Mouse (Mus musculus) hindbrain, embryonic 11.5 days (tissue): ENCODE results near the gene Gas2l3. TPM values are rescaled to one million over a fixed set of nuclear protein-coding genes. Genes with fewer than 3 reads are reported as not detected.

Experiments
- ATAC-seq: fragments of 200-750 bp; cut with Nextera tagmentation; 2 replicates; pipeline ENCODE4 v1.8.0; 2017; ENCODE audit warnings: mild to moderate bottlenecking, moderate TSS enrichment, moderate library complexity; ENCODE audit not compliant: low FRiP score
- DNase-seq: peaks from one replicate; pipeline ENCODE4 v3.0.0-alpha.2; 2015; ENCODE audit warnings: low spot score
- H3K27ac ChIP-seq: fragments of 300-500 bp; sonication (generic); 2 replicates; pipeline ENCODE4 v1.5.1; 2014; ENCODE audit warnings: mild to moderate bottlenecking, low read depth, low read length
- H3K27me3 ChIP-seq: fragments of 300-500 bp; sonication (generic); 2 replicates; pipeline ENCODE4 v1.6.1; 2014; ENCODE audit warnings: mild to moderate bottlenecking, low read length, moderate library complexity, mixed read lengths; ENCODE audit not compliant: control insufficient read depth, insufficient read depth
- H3K36me3 ChIP-seq: fragments of 300-500 bp; sonication (generic); 2 replicates; pipeline ENCODE4 v1.6.1; 2014; ENCODE audit warnings: mild to moderate bottlenecking, low read length, moderate library complexity, mixed read lengths; ENCODE audit not compliant: control insufficient read depth, insufficient read depth
- H3K4me1 ChIP-seq: fragments of 300-500 bp; sonication (generic); replicated peaks from 2 replicates; pipeline ENCODE4 v1.6.1; 2014; ENCODE audit warnings: low read length, mixed read lengths; ENCODE audit not compliant: control insufficient read depth, insufficient read depth
- H3K4me2 ChIP-seq: fragments of 300-500 bp; sonication (generic); replicated peaks from 2 replicates; pipeline ENCODE4 v1.6.1; 2014; ENCODE audit warnings: mild to moderate bottlenecking, low read depth, low read length
- H3K4me3 ChIP-seq: fragments of 300-500 bp; sonication (generic); 2 replicates; pipeline ENCODE4 v1.5.1; 2014; ENCODE audit warnings: low read depth, low read length
- H3K9ac ChIP-seq: fragments of 300-500 bp; sonication (generic); 2 replicates; pipeline ENCODE4 v1.6.1; 2014; ENCODE audit warnings: low read depth, low read length
- H3K9me3 ChIP-seq: fragments of 300-500 bp; sonication (generic); 2 replicates; pipeline ENCODE4 v1.6.1; 2016; ENCODE audit warnings: low read length; ENCODE audit not compliant: control insufficient read depth
- WGBS: fragments of 180-500 bp; shearing (Covaris S2); extraction: QIAGEN DNeasy Blood & Tissue Kit; methylation state at CpG from one replicate; pipeline ENCODE4 v1.1.7; 2014; 5-methylcytosine and 5-hydroxymethylcytosine counted together
- polyA plus RNA-seq: library from polyadenylated mRNA; unstranded; fragments of >200 nt; fragmentation: Nextera tagmentation; extraction: Ambion mirVana; gene quantifications from 2 replicates; pipeline ENCODE4 v1.2.1, GENCODE M21; 2014

Gene Gas2l3
- polyA plus RNA-seq, 1 experiment from 2014 or later, result 10.3 TPM

- Histone ChIP-seq H3K27me3 (no peaks in the 10 kb centered on the region), H3K27ac (no peak overlapping the region), H3K4me1 (no peaks in the 10 kb centered on the region), H3K4me2 (no peak overlapping the region), H3K9me3 (no peaks in the 10 kb centered on the region), H3K36me3 (no peaks in the 10 kb centered on the region), H3K9ac (no peak overlapping the region), H3K4me3 (no peak overlapping the region)
- ATAC-seq (no peak), DNase-seq (no peak)
- 80% methylated on average over 3 of the region's 3 CpGs for WGBS
Observed at GRCm38 (mm10) chr10:89458770-89459169, 15.0 kb upstream of the Gas2l3 start.

- no peaks in the 10 kb centered on the region for H3K36me3 ChIP-seq
- 86% methylated on average over 3 of the region's 3 CpGs for WGBS
- H3K27me3 ChIP-seq, result no peaks in the 10 kb centered on the region
- no peaks in the 10 kb centered on the region for H3K4me1 ChIP-seq
- no peaks in the 10 kb centered on the region for H3K9me3 ChIP-seq
- H3K27ac ChIP-seq, result no peak overlapping the region
- H3K4me2 ChIP-seq, result no peak overlapping the region
- no peak overlapping the region for H3K9ac ChIP-seq
- no peak for DNase-seq
- H3K4me3 ChIP-seq, result no peak overlapping the region
- ATAC-seq, result no peak
Observed at GRCm38 (mm10) chr10:89453794-89454193, 10.0 kb upstream of the Gas2l3 start.

- Histone ChIP-seq H3K9me3 (no peaks in the 10 kb centered on the region), H3K27me3 (no peaks in the 10 kb centered on the region), H3K4me1 (no peaks in the 10 kb centered on the region), H3K9ac (no peak overlapping the region), H3K4me2 (no peak overlapping the region), H3K36me3 (no peaks in the 10 kb centered on the region), H3K4me3 (no peak overlapping the region), H3K27ac (no peak overlapping the region)
- 80% methylated on average over 15 of the region's 15 CpGs for WGBS
- ATAC-seq (no peak), DNase-seq (no peak)
Observed at GRCm38 (mm10) chr10:89453068-89453641, 9.4 kb upstream of the Gas2l3 start.

GRCm38 (mm10) chr10:89450411-89450810, 6.6 kb upstream of the Gas2l3 start:
- Histone ChIP-seq H3K27me3 (no peaks in the 10 kb centered on the region), H3K36me3 (no peaks in the 10 kb centered on the region), H3K27ac (no peak overlapping the region), H3K4me2 (no peak overlapping the region), H3K4me3 (no peak overlapping the region), H3K4me1 (no peaks in the 10 kb centered on the region), H3K9ac (no peak overlapping the region), H3K9me3 (no peaks in the 10 kb centered on the region)
- 82% methylated on average over 10 of the region's 10 CpGs for WGBS
- no peak for DNase-seq
- no peak for ATAC-seq

- Histone ChIP-seq H3K9me3 (no peaks in the 10 kb centered on the region), H3K36me3 (no peaks in the 10 kb centered on the region), H3K27me3 (peaks cover 14% of the 10 kb centered on the region), H3K27ac (no peak overlapping the region), H3K4me1 (no peaks in the 10 kb centered on the region), H3K9ac (peak overlapping the region; percentile 31; the same call in 1 of the 2 replicates), H3K4me2 (peak overlapping the region; percentile 80), H3K4me3 (peak overlapping the region; percentile 53)
- WGBS, result 44% methylated on average over 3 of the region's 3 CpGs
- DNase-seq, result no peak
- ATAC-seq, result no peak
Observed at GRCm38 (mm10) chr10:89444381-89444780, 614 bp upstream of the Gas2l3 start.

GRCm38 (mm10) chr10:89443115-89443622, 598 bp downstream of the Gas2l3 start:
- Histone ChIP-seq H3K27ac (no peak overlapping the region), H3K4me2 (peak overlapping the region; percentile 80), H3K9ac (peak overlapping the region; percentile 62), H3K36me3 (no peaks in the 10 kb centered on the region), H3K9me3 (no peaks in the 10 kb centered on the region), H3K4me1 (no peaks in the 10 kb centered on the region), H3K27me3 (peaks cover 16% of the 10 kb centered on the region), H3K4me3 (peak overlapping the region; percentile 53)
- ATAC-seq (peak; percentile 18), DNase-seq (no peak)
- WGBS, result under 1% methylated on average over 17 of the region's 17 CpGs

- no peaks in the 10 kb centered on the region for H3K4me1 ChIP-seq
- DNase-seq (no peak), ATAC-seq (no peak)
- H3K9ac ChIP-seq, result no peak overlapping the region
- H3K4me2 ChIP-seq, result peak overlapping the region; percentile 80
- peaks cover 19% of the 10 kb centered on the region for H3K27me3 ChIP-seq
- peak overlapping the region; percentile 53 for H3K4me3 ChIP-seq
- H3K9me3 ChIP-seq, result no peaks in the 10 kb centered on the region
- WGBS, result 39% methylated on average over 4 of the region's 4 CpGs
- H3K27ac ChIP-seq, result no peak overlapping the region
- no peaks in the 10 kb centered on the region for H3K36me3 ChIP-seq
Observed at GRCm38 (mm10) chr10:89442640-89443039, 1.1 kb downstream of the Gas2l3 start.

- H3K27ac ChIP-seq, result no peak overlapping the region
- no peak overlapping the region for H3K9ac ChIP-seq
- no peaks in the 10 kb centered on the region for H3K36me3 ChIP-seq
- 92% methylated on average over 3 of the region's 3 CpGs for WGBS
- no peaks in the 10 kb centered on the region for H3K4me1 ChIP-seq
- DNase-seq (no peak), ATAC-seq (no peak)
- no peaks in the 10 kb centered on the region for H3K9me3 ChIP-seq
- no peak overlapping the region for H3K4me3 ChIP-seq
- peaks cover 19% of the 10 kb centered on the region for H3K27me3 ChIP-seq
- no peak overlapping the region for H3K4me2 ChIP-seq
Observed at GRCm38 (mm10) chr10:89441961-89442360, 1.8 kb downstream of the Gas2l3 start.

- ATAC-seq (no peak), DNase-seq (no peak)
- Histone ChIP-seq H3K4me2 (no peak overlapping the region), H3K27me3 (peaks cover 22% of the 10 kb centered on the region), H3K27ac (no peak overlapping the region), H3K4me1 (no peaks in the 10 kb centered on the region; the same call in 1 of the 2 replicates), H3K4me3 (no peak overlapping the region), H3K36me3 (no peaks in the 10 kb centered on the region), H3K9ac (no peak overlapping the region), H3K9me3 (no peaks in the 10 kb centered on the region)
- WGBS, result 81% methylated on average over 7 of the region's 7 CpGs
Observed at GRCm38 (mm10) chr10:89439380-89439779, 4.4 kb downstream of the Gas2l3 start.
